Mouse (Mus musculus) 416B (cell line): ENCODE measurements at regions not wholly inside any gene's neighbourhood (a gene's known extent, or its start where the extent isn't known, plus 50 kb on each side); places are given as distances from the start of the nearest gene placed in this dataset.

Experiments
- DNase-seq: peaks from one replicate; pipeline ENCODE4 v3.0.0; 2011; ENCODE audit warnings: low read depth

GRCm38 (mm10) chr3:70594785-70595184 lies 587.4 kb downstream of the Otol1 start:
- no peak for DNase-seq
